Mouse (Mus musculus) CH12.LX (cell line): ENCODE measurements at regions not wholly inside any gene's neighbourhood (a gene's known extent, or its start where the extent isn't known, plus 50 kb on each side); places are given as distances from the start of the nearest gene placed in this dataset.

Experiments
- DNase-seq: peaks from one replicate; pipeline ENCODE4 v3.0.0-alpha.2; 2013; ENCODE audit errors: extremely low read depth
- H3K27ac ChIP-seq: 2 replicates; pipeline ENCODE4 v1.5.1; 2012; ENCODE audit warnings: low read depth, mild to moderate bottlenecking, control low read depth, moderate library complexity; ENCODE audit not compliant: insufficient read depth
- H3K27me3 ChIP-seq: replicated peaks from 2 replicates; pipeline ENCODE3; 2012; ENCODE audit warnings: inconsistent platforms
- H3K36me3 ChIP-seq, 2 experiments: replicated peaks in 1 of 2; 2 replicates each; pipeline versions ENCODE3 to v1.6.1; 2012; ENCODE audit warnings: inconsistent platforms in 1 of 2, low read length in 1 of 2, mild to moderate bottlenecking in 1 of 2, mixed read lengths in 1 of 2, moderate library complexity in 1 of 2; ENCODE audit not compliant: control insufficient read depth in 1 of 2, insufficient read depth in 1 of 2
- H3K4me1 ChIP-seq, 2 experiments: 2 replicates each; pipeline ENCODE4 v1.6.1; 2012; ENCODE audit warnings: inconsistent platforms in 1 of 2, moderate library complexity in 1 of 2; ENCODE audit not compliant: insufficient read depth in 2 of 2, control insufficient read depth in 1 of 2
- H3K4me2 ChIP-seq: 2 replicates; pipeline ENCODE4 v1.6.1; 2012; ENCODE audit warnings: low read depth, mild to moderate bottlenecking, control low read depth; ENCODE audit not compliant: poor library complexity, insufficient read depth, severe bottlenecking
- H3K4me3 ChIP-seq, 3 experiments: fragments of 150-350 bp in 1 of 3; sonication (generic) in 1 of 3; replicated peaks in 1 of 3; 2 replicates each; pipeline versions ENCODE3 to v1.5.1; 2011 to 2012; ENCODE audit warnings: low read depth in 2 of 3, low read length in 2 of 3, mild to moderate bottlenecking in 2 of 3, moderate library complexity in 2 of 3, control low read depth in 1 of 3, improper control_type of control experiment in 1 of 3, inconsistent platforms in 1 of 3, mixed read lengths in 1 of 3; ENCODE audit not compliant: poor library complexity in 1 of 3
- H3K79me2 ChIP-seq: replicated peaks from 2 replicates; pipeline ENCODE4 v1.6.1; 2012; ENCODE audit warnings: mild to moderate bottlenecking, moderate library complexity; ENCODE audit not compliant: control insufficient read depth, poor library complexity, insufficient read depth, severe bottlenecking; ENCODE audit errors: extremely low read depth
- H3K9ac ChIP-seq: 2 replicates; pipeline ENCODE4 v1.6.1; 2012; ENCODE audit warnings: low read depth, mild to moderate bottlenecking, control low read depth, moderate library complexity; ENCODE audit not compliant: insufficient read depth
- H3K9me3 ChIP-seq: replicated peaks from 2 replicates; pipeline ENCODE3; 2012; ENCODE audit warnings: low read length, inconsistent platforms, mixed read lengths
- CTCF ChIP-seq, 2 experiments: IDR thresholded peaks in 1 of 2; conservative IDR thresholded peaks in 1 of 2; 2 replicates each; pipeline ENCODE4 v1.5.1; 2011 to 2012; ENCODE audit warnings: low read depth in 2 of 2, low read length in 2 of 2, improper control_type of control experiment in 1 of 2, inconsistent platforms in 1 of 2, mild to moderate bottlenecking in 1 of 2, moderate library complexity in 1 of 2
- E2F4 ChIP-seq: IDR thresholded peaks from 2 replicates; pipeline ENCODE4 v1.6.1; 2011; ENCODE audit warnings: low read depth, low read length, improper control_type of control experiment; ENCODE audit not compliant: insufficient replicate concordance
- EP300 ChIP-seq: IDR thresholded peaks from 2 replicates; pipeline ENCODE4 v1.6.1; 2011; ENCODE audit warnings: low read length, improper control_type of control experiment
- ETS1 ChIP-seq: conservative IDR thresholded peaks from 2 replicates; pipeline ENCODE4 v1.6.1; 2012; ENCODE audit warnings: low read depth, mild to moderate bottlenecking, inconsistent platforms, low read length, improper control_type of control experiment, moderate library complexity
- HCFC1 ChIP-seq: IDR thresholded peaks from 2 replicates; pipeline ENCODE4 v1.6.1; 2012; ENCODE audit warnings: low read depth, mild to moderate bottlenecking, inconsistent platforms, low read length, improper control_type of control experiment
- MAFK ChIP-seq: IDR thresholded peaks from 2 replicates; pipeline ENCODE4 v1.6.1; 2011; ENCODE audit warnings: low read length, improper control_type of control experiment; ENCODE audit not compliant: insufficient replicate concordance
- MXI1 ChIP-seq: IDR thresholded peaks from 2 replicates; pipeline ENCODE4 v1.6.1; 2011; ENCODE audit warnings: mild to moderate bottlenecking, low read depth, low read length, improper control_type of control experiment
- MYC ChIP-seq: IDR thresholded peaks from 2 replicates; pipeline ENCODE4 v1.6.1; 2011; ENCODE audit warnings: low read depth, mild to moderate bottlenecking, improper control_type of control experiment, low read length
- NELFE ChIP-seq: IDR thresholded peaks from 2 replicates; pipeline ENCODE4 v1.6.1; 2011; ENCODE audit warnings: low read depth, low read length, improper control_type of control experiment
- PAX5 ChIP-seq: IDR thresholded peaks from 2 replicates; pipeline ENCODE4 v1.6.1; 2012; ENCODE audit warnings: low read length, inconsistent platforms, mixed read lengths
- RAD21 ChIP-seq: IDR thresholded peaks from 2 replicates; pipeline ENCODE4 v1.6.1; 2011; ENCODE audit warnings: low read depth, mild to moderate bottlenecking, low read length, improper control_type of control experiment, moderate library complexity
- SMC3 ChIP-seq: IDR thresholded peaks from 2 replicates; pipeline ENCODE4 v1.6.1; 2011; ENCODE audit warnings: low read depth, low read length, improper control_type of control experiment
- TCF12 ChIP-seq: IDR thresholded peaks from 2 replicates; pipeline ENCODE4 v1.6.1; 2014; ENCODE audit warnings: low read depth, mild to moderate bottlenecking, inconsistent platforms, low read length, improper control_type of control experiment
- USF1 ChIP-seq: IDR thresholded peaks from 2 replicates; pipeline ENCODE4 v1.6.1; 2014; ENCODE audit warnings: low read depth, mild to moderate bottlenecking, inconsistent platforms, low read length, improper control_type of control experiment
- USF2 ChIP-seq: conservative IDR thresholded peaks from 2 replicates; pipeline ENCODE4 v1.6.1; 2011; ENCODE audit warnings: low read depth, low read length, improper control_type of control experiment
- ZC3H11A ChIP-seq: IDR thresholded peaks from 2 replicates; pipeline ENCODE4 v1.6.1; 2012; ENCODE audit warnings: low read depth, mild to moderate bottlenecking, inconsistent platforms, low read length, improper control_type of control experiment
- ZKSCAN1 ChIP-seq: IDR thresholded peaks from 2 replicates; pipeline ENCODE4 v1.6.1; 2012; ENCODE audit warnings: low read depth, inconsistent platforms, low read length, improper control_type of control experiment, borderline replicate concordance
- ZMIZ1 ChIP-seq: IDR thresholded peaks from 2 replicates; pipeline ENCODE4 v1.6.1; 2012; ENCODE audit warnings: low read depth, mild to moderate bottlenecking, inconsistent platforms, low read length, improper control_type of control experiment
- ZNF384 ChIP-seq: IDR thresholded peaks from 2 replicates; pipeline ENCODE4 v1.6.1; 2012; ENCODE audit warnings: low read depth, low read length, improper control_type of control experiment, inconsistent platforms
- dilution Hi-C: fragments of 300-500 bp; cut with MboI; formaldehyde crosslinking; loops from 2 replicates; pipeline ENCODE4 v1.14.3; 2020; ENCODE audit warnings: low sequenced_read_pairs; ENCODE audit not compliant: extremely low pct_unique_long_range_greater_than_20kb, extremely low pct_ligation_motif_present
- in situ Hi-C: fragments of 300-500 bp; cut with MboI; formaldehyde crosslinking; loops from 3 replicates; pipeline ENCODE4 v1.14.3; 2019; ENCODE audit warnings: low sequenced_read_pairs, low pct_ligation_motif_present, low pct_unique_long_range_greater_than_20kb, mixed read lengths

GRCm38 (mm10) chr19:27066449-27067181 is 149.7 kb upstream of the Vldlr start:
- Histone ChIP-seq H3K79me2 (no peaks in the 10 kb centered on the region), H3K9me3 (no peaks in the 10 kb centered on the region), H3K4me1 (peaks cover 0 to 4% of the 10 kb centered on the region in 2 experiments; a peak in 1 of 4 replicates), H3K4me3 (no peak overlapping the region), H3K4me2 (no peak overlapping the region), H3K9ac (no peak overlapping the region), H3K27me3 (no peaks in the 10 kb centered on the region)
- in situ Hi-C loops, result no loop called here
- no peak for DNase-seq
- no peak for TF ChIP-seq USF1
- TF ChIP-seq MXI1, result no peak
- TF ChIP-seq E2F4, result no peak
- no peak for TF ChIP-seq HCFC1
- TF ChIP-seq CTCF (conservative IDR thresholded peaks at IDR 0.05 in 1 of 2, IDR thresholded peaks at IDR 0.05 in 1 of 2; ENCODE audit: low read depth in 2 of 2, low read length in 2 of 2), result no peak
- TF ChIP-seq USF2, result no peak
- no peak for TF ChIP-seq NELFE
- no peak for TF ChIP-seq ZNF384
- no peak for TF ChIP-seq TCF12
- no peak for TF ChIP-seq PAX5
- TF ChIP-seq ZKSCAN1, result no peak
- TF ChIP-seq EP300, result no peak
- no peak for TF ChIP-seq MYC
- no peak for TF ChIP-seq SMC3
- no peak for TF ChIP-seq ETS1
- TF ChIP-seq, all 38 proteins: peak for 0
- dilution Hi-C loops, result no loop called here
- H3K27ac ChIP-seq, result no peak overlapping the region
- H3K36me3 ChIP-seq, result no peaks in the 10 kb centered on the region

GRCm38 (mm10) chr19:27073281-27073680 is 143.0 kb upstream of the Vldlr start:
- Histone ChIP-seq H3K36me3 (no peaks in the 10 kb centered on the region), H3K27me3 (no peaks in the 10 kb centered on the region), H3K4me1 (peaks cover 4 to 29% of the 10 kb centered on the region in 2 experiments; a peak in 2 of 4 replicates), H3K9me3 (no peaks in the 10 kb centered on the region), H3K4me3 (no peak overlapping the region), H3K27ac (no peak overlapping the region), H3K79me2 (no peaks in the 10 kb centered on the region), H3K9ac (no peak overlapping the region), H3K4me2 (no peak overlapping the region)
- in situ Hi-C loops, result no loop called here
- peak; percentile 52 for DNase-seq
- dilution Hi-C loops, result no loop called here
- TF ChIP-seq MAFK, result no peak
- TF ChIP-seq ETS1, result no peak
- TF ChIP-seq CTCF (conservative IDR thresholded peaks at IDR 0.05 in 1 of 2, IDR thresholded peaks at IDR 0.05 in 1 of 2; ENCODE audit: low read depth in 2 of 2, low read length in 2 of 2), result peak in 1 of 2 experiments; percentile 38; a peak in 2 of 4 replicates
- no peak for TF ChIP-seq ZMIZ1
- TF ChIP-seq ZC3H11A, result no peak
- no peak for TF ChIP-seq PAX5
- peak; percentile 25 for TF ChIP-seq SMC3
- peak; percentile 2 for TF ChIP-seq RAD21
- TF ChIP-seq MXI1, result no peak
- TF ChIP-seq MYC, result no peak
